Mouse (Mus musculus): ENCODE measurements at regions not wholly inside any gene's neighbourhood (a gene's known extent, or its start where the extent isn't known, plus 50 kb on each side); places are given as distances from the start of the nearest gene placed in this dataset.

DNA sequence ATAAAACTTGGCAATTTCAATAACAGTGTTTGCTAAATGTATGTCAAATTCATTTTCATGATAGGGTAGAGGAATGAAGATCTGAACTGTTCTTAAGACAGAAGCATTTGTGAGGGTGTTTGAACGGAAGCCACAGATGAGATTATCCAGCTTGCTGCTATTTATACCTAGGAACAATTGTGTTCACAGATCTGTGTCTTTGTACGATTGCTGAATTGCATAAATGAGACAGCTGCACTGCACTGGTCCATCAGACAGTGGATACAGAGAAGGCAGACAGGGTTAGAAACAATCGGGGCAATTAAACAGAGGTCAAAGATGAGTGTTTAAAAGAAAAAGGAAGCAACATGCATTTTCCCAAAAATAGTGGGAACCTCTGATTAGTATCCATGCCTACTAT, 786.6 kb upstream of the Chrm3 start:
- no peaks in the 10 kb centered on the region for H3K36me3 ChIP-seq
- no peak for ATAC-seq (ENCODE audit: borderline replicate concordance, extremely low read depth, low FRiP score, low TSS enrichment)
- H3K27me3 ChIP-seq = no peaks in the 10 kb centered on the region
- no peaks in the 10 kb centered on the region for H3K4me1 ChIP-seq
- no peak overlapping the region for H3K4me3 ChIP-seq
- H3K9ac ChIP-seq = no peak overlapping the region
- H3K27ac ChIP-seq = no peak overlapping the region
- H3K9me3 ChIP-seq = no peaks in the 10 kb centered on the region
- WGBS = 79% methylated on average over 3 of the region's 3 CpGs
- H3K4me2 ChIP-seq = no peak overlapping the region

GRCm38 (mm10) chr13:11107693-11108092, 747.0 kb upstream of the Chrm3 start:
- WGBS = 61% methylated on average over 2 of the region's 2 CpGs
- ATAC-seq (ENCODE audit: borderline replicate concordance, extremely low read depth, low FRiP score, low TSS enrichment) = no peak
- H3K4me2 ChIP-seq = no peak overlapping the region
- H3K36me3 ChIP-seq = no peaks in the 10 kb centered on the region
- 0 out of 2 replicates have a peak, but pooled peaks cover 2% of the 10 kb centered on the region for H3K4me1 ChIP-seq
- H3K27ac ChIP-seq = 0 out of 2 replicates have a peak overlapping the region, but pooled peaks have one; percentile 21
- no peak overlapping the region for H3K4me3 ChIP-seq
- H3K9me3 ChIP-seq = no peaks in the 10 kb centered on the region
- H3K27me3 ChIP-seq = no peaks in the 10 kb centered on the region
- no peak overlapping the region for H3K9ac ChIP-seq

DNA sequence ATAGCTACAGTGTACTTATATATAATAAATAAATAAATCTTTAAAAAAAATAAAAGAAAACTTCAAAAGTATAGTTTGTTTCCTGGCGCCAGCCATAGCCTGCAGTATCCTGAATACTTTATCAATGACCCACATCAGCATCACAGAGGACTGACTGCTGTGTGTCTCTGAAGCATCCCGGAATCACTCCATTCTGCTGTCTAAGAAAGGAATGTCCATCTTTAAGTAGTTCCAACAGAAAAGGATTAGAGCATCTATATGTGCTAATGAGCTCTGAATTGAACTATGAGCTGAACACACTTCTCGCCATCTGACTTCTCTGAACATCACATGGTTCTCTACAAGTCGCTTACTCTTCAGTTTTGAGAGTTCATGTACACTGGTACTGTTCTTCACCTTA, 745.8 kb upstream of the Chrm3 start:
- no peaks in the 10 kb centered on the region for H3K9me3 ChIP-seq
- 0 out of 2 replicates have a peak, but pooled peaks cover 2% of the 10 kb centered on the region for H3K4me1 ChIP-seq
- no peak overlapping the region for H3K27ac ChIP-seq
- H3K4me2 ChIP-seq = no peak overlapping the region
- ATAC-seq (ENCODE audit: borderline replicate concordance, extremely low read depth, low FRiP score, low TSS enrichment) = no peak
- no peaks in the 10 kb centered on the region for H3K36me3 ChIP-seq
- no peaks in the 10 kb centered on the region for H3K27me3 ChIP-seq
- no peak overlapping the region for H3K9ac ChIP-seq
- H3K4me3 ChIP-seq = no peak overlapping the region
- 85% methylated on average over 4 of the region's 4 CpGs for WGBS

DNA sequence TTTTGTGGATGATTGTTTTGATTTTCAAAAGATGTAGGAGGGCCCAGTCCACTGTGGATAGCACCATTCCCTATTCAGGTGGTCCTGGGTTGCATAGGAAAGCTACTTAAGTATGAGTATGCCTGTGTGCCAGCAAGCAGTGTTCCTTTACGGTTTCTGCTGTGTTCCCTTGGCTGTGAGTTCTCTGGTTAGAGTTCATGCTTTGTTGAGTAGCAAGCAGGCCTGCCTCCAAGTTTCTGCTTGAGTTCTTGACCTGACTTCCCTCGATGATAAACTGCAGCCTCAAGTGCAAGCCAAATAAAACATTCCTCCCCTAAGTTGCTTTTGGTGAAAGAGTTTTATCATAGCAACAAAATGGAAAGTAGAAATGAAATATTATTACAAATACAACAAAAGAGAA, 744.9 kb upstream of the Chrm3 start:
- no peak overlapping the region for H3K9ac ChIP-seq
- H3K4me3 ChIP-seq = no peak overlapping the region
- H3K27ac ChIP-seq = no peak overlapping the region
- H3K27me3 ChIP-seq = no peaks in the 10 kb centered on the region
- no peaks in the 10 kb centered on the region for H3K9me3 ChIP-seq
- H3K4me2 ChIP-seq = no peak overlapping the region
- H3K36me3 ChIP-seq = no peaks in the 10 kb centered on the region
- 35% methylated on average over 2 of the region's 2 CpGs for WGBS
- ATAC-seq (ENCODE audit: borderline replicate concordance, extremely low read depth, low FRiP score, low TSS enrichment) = no peak
- H3K4me1 ChIP-seq = 0 out of 2 replicates have a peak, but pooled peaks cover 2% of the 10 kb centered on the region

GRCm38 (mm10) chr13:11099586-11099950, 738.9 kb upstream of the Chrm3 start:
- no peak overlapping the region for H3K4me3 ChIP-seq
- H3K27me3 ChIP-seq = no peaks in the 10 kb centered on the region
- no peak for ATAC-seq (ENCODE audit: borderline replicate concordance, extremely low read depth, low FRiP score, low TSS enrichment)
- no peak overlapping the region for H3K27ac ChIP-seq
- no peak overlapping the region for H3K4me2 ChIP-seq
- no peak overlapping the region for H3K9ac ChIP-seq
- H3K4me1 ChIP-seq = no peaks in the 10 kb centered on the region
- H3K36me3 ChIP-seq = no peaks in the 10 kb centered on the region
- H3K9me3 ChIP-seq = no peaks in the 10 kb centered on the region

DNA sequence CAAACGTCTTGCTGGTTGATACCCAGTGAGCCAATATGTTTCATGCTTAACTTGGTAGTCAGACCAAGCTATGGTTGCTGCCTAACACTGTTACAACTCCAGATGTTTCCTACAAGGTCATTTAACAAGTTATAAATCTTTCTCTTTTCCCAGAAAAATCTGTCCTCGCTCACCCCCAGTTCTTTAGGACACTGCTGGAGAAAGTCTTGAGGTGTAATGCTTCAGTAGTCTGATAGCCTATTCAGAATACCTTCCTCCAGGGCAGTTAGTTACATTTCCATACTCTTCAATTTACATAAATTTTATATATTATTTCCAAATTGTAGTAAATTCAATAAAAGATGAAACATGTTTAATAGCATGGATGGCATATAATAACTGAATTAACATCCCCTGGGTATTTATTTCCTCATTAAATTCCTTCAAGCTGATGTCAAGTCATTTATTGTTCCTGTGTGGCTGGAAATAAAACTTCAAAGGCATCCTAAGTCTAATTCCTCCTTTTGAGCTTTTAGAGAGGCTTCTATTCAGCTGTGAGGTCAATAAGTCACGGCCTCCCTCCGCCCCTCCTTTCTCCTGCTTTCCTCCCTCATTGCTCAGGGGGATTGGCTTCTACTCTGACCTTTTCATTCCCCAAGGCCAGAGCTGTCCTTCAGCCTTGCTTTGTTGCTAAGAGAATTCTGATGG, 738.4 kb upstream of the Chrm3 start:
- Histone ChIP-seq H3K4me3 (no peak overlapping the region), H3K9ac (no peak overlapping the region), H3K4me1 (no peaks in the 10 kb centered on the region), H3K9me3 (no peaks in the 10 kb centered on the region), H3K36me3 (no peaks in the 10 kb centered on the region), H3K27me3 (no peaks in the 10 kb centered on the region), H3K27ac (no peak overlapping the region), H3K4me2 (no peak overlapping the region)
- no peak for ATAC-seq (ENCODE audit: borderline replicate concordance, extremely low read depth, low FRiP score, low TSS enrichment)
- WGBS = 38% methylated on average over 4 of the region's 4 CpGs

- Histone ChIP-seq H3K9ac (no peak overlapping the region), H3K36me3 (no peaks in the 10 kb centered on the region), H3K9me3 (no peaks in the 10 kb centered on the region), H3K4me3 (no peak overlapping the region), H3K27me3 (no peaks in the 10 kb centered on the region), H3K4me1 (no peaks in the 10 kb centered on the region), H3K4me2 (no peak overlapping the region), H3K27ac (no peak overlapping the region)
- peak; percentile 46; the same call in 1 of the 2 replicates for ATAC-seq (ENCODE audit: borderline replicate concordance, extremely low read depth, low FRiP score, low TSS enrichment)
- 27% methylated on average over 2 of the region's 2 CpGs for WGBS
These were observed 732.3 kb upstream of the Chrm3 start for GRCm38 (mm10) chr13:11092911-11093310.

All from lung, embryonic 15.5 days (tissue).